Mouse (Mus musculus): Measurements from ENCODE around the gene Hist1h2be.
"Not testable (repeated sequence)": the region's sequence is repeated elsewhere in the genome, so short reads cannot be mapped to it uniquely, and the experiment has no call there.

Hist1h2be gene

GRCm38 (mm10) chr13:23574546-23575170, 46.3 kb downstream of the Hist1h2be start:
- ATAC-seq (ENCODE audit: insufficient number of reproducible peaks, low FRiP score, low TSS enrichment) = not testable (repeated sequence)

GRCm38 (mm10) chr13:23573898-23574524, 46.9 kb downstream of the Hist1h2be start, which contains the start of the genes Hist1h2bf and Hist1h2ad:
TSS of gene Hist1h2bf (minus strand) at chr13:23574196.
TSS of gene Hist1h2ad (plus strand) at chr13:23574381.
- ATAC-seq (ENCODE audit: insufficient number of reproducible peaks, low FRiP score, low TSS enrichment) = peak; percentile 90

- not testable (repeated sequence) for ATAC-seq (ENCODE audit: insufficient number of reproducible peaks, low FRiP score, low TSS enrichment)
Observed at GRCm38 (mm10) chr13:23573034-23573897, 47.7 kb downstream of the Hist1h2be start.

DNA sequence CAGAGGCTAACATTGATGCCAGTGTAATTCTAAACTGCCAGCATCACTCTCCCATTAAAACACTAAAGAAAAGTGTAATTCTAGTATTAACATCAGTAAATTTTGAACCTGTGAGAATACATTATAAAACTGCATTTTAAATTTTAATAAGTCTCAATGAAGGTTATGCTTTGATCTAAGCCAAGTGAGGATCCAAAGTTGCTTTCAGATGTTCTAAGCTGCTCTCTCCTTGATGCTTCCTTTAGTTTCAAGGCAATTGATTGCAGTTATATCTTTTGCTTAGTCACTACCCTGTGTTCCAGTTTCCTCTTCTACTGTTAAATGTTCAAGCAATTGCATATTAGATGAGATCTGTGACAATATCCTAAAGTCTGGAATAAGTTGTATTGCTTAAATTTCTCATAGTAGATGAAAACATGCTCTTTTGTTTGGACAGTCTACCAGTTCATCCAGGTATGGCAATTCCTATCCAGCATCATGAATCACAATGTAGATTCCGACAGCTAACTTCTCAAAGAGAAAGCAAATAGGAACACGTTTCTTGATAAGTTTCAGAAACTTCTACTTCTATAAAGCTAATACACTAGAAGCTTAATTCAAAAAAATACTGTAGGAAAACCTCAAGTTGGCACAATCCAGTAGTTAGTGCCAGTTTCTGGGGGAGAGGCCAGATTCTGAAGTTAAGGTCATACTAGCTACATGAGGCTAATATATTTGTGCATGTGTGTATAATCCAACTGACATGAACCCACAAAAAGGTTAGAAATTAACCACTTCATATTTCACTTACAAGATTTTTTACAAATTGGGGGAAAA, 48.5 kb downstream of the Hist1h2be start:
- ATAC-seq (ENCODE audit: insufficient number of reproducible peaks, low FRiP score, low TSS enrichment) = no peak

GRCm38 (mm10) chr13:23571504-23572217, 49.3 kb downstream of the Hist1h2be start:
- ATAC-seq (ENCODE audit: insufficient number of reproducible peaks, low FRiP score, low TSS enrichment) = not testable (repeated sequence)

DNA sequence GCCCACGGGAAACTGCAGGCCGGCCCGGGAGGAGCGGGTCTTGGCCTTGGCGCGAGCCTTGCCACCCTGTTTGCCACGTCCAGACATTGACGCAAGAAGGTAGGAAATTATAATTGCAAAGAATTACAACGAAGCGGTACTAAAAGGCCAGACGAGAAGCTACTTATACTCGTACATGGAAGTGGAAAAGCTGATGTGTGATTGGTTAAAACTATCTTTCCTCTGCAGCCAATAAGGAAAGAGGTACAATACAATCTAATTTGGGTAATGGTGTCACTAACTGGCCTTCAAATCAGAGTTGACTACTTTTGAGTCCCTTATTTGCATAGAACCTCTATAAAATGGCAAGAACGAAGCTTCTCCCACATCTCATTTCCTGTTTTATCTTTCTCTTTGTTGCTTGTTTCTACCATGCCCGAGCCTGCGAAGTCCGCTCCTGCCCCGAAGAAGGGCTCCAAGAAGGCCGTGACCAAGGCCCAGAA, 49.9 kb downstream of the Hist1h2be start, which contains the start of the genes Hist1h2ae and Hist1h2bg:
TSS of gene Hist1h2ae (minus strand) at position 199 of the 482 bp plus-strand sequence.
TSS of gene Hist1h2bg (plus strand) at position 375 of the 482 bp plus-strand sequence.
- ATAC-seq (ENCODE audit: insufficient number of reproducible peaks, low FRiP score, low TSS enrichment) = peak; percentile 97

DNA sequence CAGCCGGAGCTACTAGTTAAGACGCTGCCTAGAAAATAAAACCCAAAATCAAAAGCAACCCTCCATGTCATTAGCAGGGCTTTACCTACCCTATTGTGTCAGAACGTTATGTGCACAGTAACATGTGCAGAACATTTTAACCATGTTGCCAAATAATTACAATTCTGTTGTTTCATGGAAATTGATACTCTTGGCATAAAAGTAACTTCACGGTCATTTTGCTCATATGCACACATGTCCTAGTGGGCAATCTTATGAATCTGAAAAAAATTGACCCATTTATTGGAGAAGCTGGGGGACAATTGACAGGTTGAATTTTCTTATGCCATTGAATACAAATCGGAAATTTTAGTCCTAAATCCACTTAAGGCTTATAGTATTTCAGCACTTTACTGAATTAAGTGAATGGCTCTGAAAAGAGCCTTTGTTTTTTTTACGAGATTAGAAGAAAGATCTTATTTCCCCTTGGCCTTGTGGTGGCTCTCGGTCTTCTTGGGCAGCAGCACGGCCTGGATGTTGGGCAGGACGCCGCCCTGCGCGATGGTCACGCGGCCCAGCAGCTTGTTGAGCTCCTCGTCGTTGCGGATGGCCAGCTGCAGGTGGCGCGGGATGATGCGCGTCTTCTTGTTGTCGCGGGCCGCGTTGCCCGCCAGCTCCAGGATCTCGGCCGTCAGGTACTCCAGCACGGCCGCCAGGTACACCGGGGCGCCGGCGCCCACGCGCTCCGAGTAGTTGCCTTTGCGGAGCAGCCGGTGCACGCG, 50.5 kb downstream of the Hist1h2be start:
- ATAC-seq (ENCODE audit: insufficient number of reproducible peaks, low FRiP score, low TSS enrichment) = not testable (repeated sequence)

GRCm38 (mm10) chr13:23564482-23564881, 56.4 kb downstream of the Hist1h2be start:
- ATAC-seq (ENCODE audit: insufficient number of reproducible peaks, low FRiP score, low TSS enrichment) = no peak

DNA sequence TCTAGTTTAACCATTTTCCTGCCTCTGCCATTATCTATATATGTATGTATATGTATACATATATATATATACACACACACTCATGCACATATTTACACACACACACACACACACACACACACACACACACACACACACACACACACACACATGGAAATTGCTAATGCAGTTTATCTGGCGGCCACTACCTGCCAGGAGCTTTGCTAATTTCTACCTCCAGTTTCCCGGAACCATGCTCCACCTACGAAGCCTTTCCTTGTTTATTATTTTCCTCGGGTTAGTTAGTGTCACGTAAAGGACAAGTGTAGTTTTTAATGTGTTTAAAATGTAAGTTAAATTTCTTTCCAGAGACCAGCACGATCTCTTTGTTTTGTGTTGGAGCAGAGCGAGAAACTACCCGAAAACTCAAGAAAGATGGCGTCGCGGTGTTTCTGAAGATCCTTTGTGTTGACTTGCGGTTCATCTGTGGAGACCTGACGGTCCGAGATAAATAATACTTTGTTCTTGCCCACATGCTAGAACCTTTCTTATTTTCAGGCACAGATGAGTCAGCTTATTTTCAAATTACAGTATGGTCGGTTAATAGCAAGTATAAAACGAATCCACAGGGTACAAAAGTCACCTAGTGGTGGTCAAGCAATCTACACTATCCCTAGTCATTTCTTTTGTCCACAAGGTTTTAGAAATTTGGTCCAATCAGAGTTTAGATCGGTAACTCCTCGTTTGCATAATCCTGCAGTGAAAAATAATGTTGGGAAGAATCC, 58.0 kb downstream of the Hist1h2be start:
- ATAC-seq (ENCODE audit: insufficient number of reproducible peaks, low FRiP score, low TSS enrichment) = peak; percentile 71

DNA sequence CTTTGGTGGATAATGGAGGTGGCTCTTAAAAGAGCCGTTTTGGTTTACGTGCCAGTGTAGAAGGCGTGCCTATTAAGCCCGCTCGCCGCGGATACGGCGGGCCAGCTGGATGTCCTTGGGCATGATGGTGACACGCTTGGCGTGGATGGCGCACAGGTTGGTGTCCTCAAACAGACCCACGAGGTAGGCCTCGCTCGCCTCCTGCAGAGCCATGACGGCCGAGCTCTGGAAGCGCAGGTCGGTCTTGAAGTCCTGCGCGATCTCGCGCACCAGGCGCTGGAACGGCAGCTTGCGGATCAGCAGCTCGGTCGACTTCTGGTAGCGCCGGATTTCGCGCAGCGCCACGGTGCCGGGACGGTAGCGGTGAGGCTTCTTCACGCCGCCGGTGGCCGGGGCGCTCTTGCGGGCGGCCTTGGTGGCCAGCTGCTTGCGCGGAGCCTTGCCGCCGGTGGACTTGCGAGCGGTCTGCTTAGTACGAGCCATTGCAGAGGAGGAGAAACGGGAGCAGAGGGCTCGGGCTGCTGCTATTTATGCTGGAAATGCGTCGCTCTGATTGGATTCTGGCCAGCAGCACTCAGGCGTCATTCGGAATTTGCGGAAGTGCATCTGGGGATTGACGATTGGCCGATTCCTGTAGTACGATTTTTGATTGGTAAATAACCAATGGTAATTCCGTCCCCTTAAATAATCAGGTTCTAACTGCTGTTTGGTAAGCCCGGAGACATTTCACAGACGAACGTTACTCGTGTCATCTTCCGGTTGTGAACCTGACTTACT, 58.9 kb downstream of the Hist1h2be start, which contains the start of gene Hist1h3e:
TSS of gene Hist1h3e (minus strand) at position 487 of the 777 bp plus-strand sequence.
- ATAC-seq (ENCODE audit: insufficient number of reproducible peaks, low FRiP score, low TSS enrichment) = peak; percentile 93

DNA sequence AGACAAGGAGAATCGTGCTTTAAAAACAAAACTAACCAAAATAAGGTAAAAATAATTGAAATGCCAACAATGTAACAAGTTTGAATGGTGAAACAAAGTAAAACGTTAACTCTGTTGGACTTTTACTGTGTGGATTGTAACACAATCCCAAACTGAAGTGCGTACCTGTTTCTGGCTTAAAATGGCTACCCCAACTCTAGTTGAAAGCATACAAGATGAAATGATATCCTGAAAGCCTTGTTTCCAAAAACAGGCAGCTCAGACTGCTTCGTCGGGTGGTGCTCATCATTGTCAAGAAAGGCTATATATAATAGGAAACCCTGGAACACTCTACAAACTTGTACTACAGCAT, 59.4 kb downstream of the Hist1h2be start:
- not testable (repeated sequence) for ATAC-seq (ENCODE audit: insufficient number of reproducible peaks, low FRiP score, low TSS enrichment)

DNA sequence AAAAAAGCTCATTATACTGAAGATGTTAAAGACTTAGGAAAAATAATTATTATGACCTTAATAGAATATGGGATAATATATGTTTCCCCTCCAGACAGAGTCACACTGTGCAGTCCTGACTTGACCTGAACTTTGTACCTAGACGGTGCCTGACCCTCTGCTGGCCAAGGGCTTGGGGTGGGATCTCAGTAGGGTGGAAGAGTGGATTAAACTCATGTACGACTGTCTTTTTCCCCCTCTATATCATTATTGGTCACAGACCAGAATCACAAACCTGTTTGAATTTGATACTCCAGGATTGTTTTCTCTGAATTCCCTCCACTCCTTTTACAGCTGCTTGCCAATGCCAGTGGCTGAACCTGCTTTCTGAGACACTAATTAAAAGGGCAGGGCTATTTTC, 60.2 kb downstream of the Hist1h2be start:
- not testable (repeated sequence) for ATAC-seq (ENCODE audit: insufficient number of reproducible peaks, low FRiP score, low TSS enrichment)

GRCm38 (mm10) chr13:23556906-23557305, 64.0 kb downstream of the Hist1h2be start:
- ATAC-seq (ENCODE audit: insufficient number of reproducible peaks, low FRiP score, low TSS enrichment) = no peak

DNA sequence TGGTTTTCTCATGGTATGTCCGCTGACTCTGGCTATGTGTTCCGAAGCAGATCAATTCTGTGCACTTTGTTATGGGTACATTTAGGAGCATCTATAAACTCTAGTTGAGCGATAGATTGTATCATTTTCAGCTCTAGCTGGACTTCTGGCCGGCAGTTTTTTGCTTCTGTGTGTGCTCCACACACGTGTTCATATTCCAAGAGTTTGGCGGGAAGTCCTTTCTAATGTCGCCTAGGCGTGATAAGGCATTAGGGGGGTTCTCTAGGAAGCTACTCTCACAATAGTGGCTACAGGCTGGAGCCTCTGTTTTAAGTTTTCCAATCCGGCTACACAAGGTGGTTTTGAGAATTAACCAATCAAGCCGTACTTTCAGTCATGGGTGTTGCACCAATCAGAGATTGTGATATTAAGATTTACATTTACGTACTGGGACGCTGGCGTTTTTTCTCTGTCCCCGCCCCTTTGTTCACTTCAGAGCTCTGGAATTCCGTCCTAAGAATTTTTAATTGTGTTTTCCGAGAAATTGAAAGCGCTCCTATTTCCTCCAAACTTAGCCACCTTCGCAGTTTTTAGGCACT, 65.0 kb downstream of the Hist1h2be start:
- peak; percentile 86 for ATAC-seq (ENCODE audit: insufficient number of reproducible peaks, low FRiP score, low TSS enrichment)

GRCm38 (mm10) chr13:23554925-23555838, 65.7 kb downstream of the Hist1h2be start:
- ATAC-seq (ENCODE audit: insufficient number of reproducible peaks, low FRiP score, low TSS enrichment) = peak; percentile 69; the same call in 1 of the 2 replicates
